Mouse (Mus musculus) kidney, adult 11 months (tissue): ENCODE results near the gene Aph1a.
"Not testable (repeated sequence)": the region's sequence is repeated elsewhere in the genome, so short reads cannot be mapped to it uniquely, and the experiment has no call there.

ENCODE experiments used
- DNase-seq: peaks from one replicate; pipeline ENCODE4 v3.0.0; 2022

Gene Aph1a

DNA sequence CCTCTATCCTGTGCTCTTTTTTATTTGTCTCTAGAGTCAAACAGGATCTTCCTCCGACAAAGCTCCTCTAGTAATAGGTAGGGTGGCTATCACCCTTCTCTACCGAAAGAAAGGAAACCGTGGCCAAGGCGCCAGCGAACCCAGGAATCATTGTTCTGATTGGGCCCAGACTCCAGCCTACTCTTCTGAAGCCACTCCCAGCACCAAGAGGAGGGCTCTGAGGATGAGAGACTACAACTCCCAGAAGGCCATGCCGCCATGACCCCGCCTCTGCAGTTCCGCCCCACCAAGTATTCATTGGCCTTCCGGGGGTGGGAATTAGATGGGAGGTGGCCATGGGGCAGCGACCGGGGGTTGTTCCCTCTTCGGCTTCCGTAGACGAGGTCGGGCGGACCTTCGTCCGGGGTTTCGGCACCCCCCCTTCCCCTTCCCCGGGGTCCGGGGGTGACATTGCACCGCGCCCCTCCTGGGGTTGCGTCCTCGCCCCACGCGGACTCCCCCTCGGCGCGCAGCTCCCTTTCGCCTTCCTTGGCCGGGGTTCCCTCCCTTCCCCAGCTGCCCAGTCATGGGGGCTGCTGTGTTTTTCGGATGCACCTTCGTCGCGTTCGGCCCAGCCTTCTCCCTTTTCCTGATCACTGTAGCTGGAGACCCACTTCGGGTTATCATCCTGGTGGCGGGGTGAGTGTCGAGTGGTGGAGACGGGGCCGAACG, at the start of gene Aph1a:
Gene Aph1a, plus strand, starts transcription at position 364 of the 711 bp plus-strand sequence.
- peak; percentile 98 for DNase-seq

DNA sequence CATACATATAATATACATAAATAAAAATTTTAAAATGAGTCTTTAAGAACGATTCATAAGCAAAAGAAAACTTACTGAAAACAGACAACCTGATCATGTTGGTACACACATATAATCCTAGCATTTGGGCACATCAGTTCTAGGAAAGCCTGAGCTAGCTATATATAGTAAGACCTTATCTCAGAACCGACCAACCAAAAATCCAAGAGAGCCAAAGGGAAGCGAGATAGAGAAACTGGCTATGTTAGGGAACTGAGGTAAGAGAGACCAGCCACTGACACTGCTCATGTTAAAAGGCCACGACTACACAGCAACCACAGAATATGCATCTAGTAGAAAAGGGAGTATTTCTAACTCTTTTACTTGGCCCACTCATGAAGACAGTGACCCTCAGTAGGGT, 43.2 kb upstream of the Aph1a start:
- no peak for DNase-seq

DNA sequence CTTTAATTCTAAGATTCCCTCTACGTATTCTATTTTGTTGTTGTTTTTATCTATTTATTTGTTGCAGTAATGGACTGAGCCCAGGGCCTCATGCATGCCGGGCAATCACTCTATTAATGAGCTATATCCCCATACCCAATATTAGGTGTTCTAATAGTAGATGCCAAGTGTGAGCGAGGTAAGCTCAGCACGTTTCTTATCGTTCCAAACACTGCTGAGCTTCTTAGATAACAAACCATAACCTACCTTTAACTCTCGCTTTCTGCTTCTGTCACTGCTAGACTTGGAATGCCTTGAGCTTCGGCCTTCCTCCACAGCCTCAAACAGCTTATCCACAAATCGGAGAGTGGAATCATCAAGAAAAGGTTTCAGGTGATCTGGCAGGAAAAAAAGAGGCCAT, 42.5 kb upstream of the Aph1a start:
- DNase-seq: no peak

DNA sequence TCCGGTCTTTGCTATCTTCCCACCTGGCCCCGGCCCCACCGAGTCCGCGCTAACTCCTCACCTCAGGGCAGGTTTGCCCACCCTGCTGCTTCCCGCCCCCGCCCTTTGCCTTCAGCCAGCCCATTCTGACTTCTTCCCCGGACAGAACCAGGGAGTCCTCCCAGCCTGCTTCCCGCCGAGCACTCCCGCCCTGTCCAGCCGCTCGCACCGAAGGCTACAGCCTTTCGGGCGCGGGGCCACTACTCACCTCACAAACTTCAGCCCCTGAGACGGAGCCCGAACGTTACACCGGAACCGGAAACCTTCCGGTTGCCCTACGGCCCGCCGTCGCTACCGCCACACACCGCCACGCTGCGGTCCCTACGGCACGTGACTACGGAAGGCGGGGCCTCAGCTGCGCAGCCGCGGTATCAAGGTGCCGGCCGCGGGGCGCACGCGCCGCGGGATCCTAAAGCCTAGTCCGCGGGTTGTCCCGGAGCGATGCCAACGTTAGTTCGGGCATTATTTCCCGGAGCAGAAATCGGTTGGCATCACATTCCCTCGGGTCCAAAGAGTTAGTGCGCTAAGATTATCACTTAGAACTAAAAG, 38.2 kb upstream of the Aph1a start, which contains the start of gene Prpf3:
Gene Prpf3, minus strand, starts transcription at position 384 of the 588 bp plus-strand sequence.
- DNase-seq: peak; percentile 95

DNA sequence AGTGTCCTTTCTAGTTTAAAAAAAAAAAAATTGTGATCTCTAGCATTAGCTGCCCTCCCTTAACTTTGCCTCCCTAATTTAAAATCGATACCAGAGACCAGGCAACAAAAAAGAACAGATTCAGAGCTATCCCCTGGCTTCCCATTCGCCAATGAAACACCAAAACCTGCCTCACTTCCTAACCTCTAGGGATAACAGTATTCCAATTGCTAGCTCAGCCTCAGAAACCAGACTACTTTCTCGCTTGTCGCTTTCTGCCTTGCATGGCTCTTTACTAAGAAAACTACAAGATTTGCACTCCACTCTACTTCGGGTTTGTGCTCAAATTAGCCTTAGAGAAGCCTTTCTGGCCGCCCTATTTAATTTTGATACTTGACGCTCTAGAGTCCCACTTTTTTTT, 37.7 kb upstream of the Aph1a start:
- DNase-seq: no peak

DNA sequence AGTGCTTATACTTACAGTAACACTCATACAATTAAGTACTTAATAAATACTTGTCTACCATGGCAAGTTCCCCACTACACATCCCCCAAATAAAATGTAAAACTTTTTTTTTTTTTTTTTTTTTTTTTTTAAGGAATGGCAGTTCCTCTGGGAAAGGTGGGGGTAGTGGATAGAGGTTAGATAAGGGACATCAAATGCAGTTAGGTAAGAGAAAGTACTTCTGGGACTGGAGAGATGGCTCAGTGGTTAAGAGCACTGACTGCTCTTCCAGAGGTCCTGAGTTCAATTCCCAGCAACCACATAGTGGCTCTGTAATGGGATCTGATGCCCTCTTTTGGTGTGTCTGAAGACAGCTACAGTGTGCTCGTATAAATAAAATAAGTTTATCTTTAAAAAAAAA, 36.7 kb upstream of the Aph1a start:
- DNase-seq: not testable (repeated sequence)

DNA sequence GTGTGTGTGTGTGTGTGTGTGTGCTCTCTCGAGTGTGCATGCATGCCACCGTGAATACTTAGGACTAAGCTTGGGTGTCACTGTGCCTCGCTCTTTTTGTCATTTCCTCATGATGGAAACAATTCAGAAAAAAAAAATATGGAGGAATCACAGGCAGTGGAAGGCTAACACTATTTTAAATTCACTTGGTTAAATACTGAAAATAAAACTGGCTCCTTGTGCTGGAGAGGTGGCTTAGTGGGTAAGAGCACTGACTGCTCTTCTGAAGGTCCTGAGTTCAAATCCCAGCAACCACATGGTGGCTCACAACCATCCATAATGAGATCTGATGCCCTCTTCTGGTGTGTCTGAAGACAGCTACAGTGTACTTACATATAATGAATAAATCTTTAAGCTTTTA, 35.5 kb upstream of the Aph1a start:
- not testable (repeated sequence) for DNase-seq

DNA sequence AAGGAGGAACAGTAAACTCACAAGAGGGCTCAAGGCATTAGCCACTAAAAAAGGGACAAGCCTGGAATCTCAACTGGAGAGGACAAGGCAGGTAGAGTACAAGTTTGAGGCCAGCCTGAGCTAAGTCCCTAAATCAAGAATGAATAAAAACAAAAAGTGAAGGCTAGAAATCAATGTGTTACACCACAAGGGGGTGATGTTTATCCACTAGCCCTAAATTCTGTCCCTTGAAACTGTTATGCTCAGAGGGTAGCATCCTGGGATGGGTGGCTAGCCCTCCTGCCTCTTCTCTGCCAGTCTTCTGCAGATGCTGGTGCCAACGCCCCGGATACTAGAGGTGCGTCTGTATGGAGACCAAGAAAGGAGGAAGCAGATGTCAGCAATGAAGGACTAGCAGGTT, 33.4 kb upstream of the Aph1a start:
- DNase-seq: no peak

DNA sequence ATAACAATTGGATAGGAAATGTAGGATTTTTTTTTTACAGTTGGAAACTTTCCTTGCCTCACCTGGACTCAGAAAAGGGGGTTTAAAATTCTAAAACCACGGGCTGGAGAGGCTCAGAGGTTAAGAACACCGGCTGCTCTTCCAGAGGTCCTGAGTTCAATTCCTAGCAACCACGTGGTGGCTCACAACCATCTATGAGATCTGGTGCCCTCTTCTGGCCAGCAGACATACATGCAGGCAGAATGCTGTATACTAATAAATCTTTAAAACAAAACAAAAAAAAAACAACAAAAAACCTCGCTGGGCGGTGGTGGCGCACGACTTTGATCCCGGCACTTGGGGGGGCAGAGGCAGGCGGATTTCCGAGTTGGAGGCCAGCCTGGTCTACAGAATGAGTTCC, 32.6 kb upstream of the Aph1a start:
- no peak for DNase-seq

DNA sequence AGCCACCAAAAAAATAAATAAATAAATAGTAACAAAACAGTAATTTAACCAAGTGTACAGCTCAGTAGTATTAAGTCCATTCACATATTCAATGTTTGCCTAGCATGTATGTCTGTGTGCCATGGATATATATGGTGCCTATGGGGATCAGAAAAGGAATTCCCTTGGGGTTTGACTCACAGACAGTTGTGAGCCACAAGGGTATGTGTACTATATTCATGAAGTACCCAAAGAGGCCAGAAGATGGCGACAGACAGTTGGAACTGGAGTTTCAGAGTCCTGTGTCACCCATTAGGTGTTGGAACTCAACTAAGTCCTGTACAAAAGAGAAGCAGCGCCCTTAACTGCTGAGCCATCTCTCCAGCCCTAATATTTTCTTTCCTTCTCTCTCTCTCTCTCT, 32.0 kb upstream of the Aph1a start:
- peak; percentile 78 for DNase-seq

DNA sequence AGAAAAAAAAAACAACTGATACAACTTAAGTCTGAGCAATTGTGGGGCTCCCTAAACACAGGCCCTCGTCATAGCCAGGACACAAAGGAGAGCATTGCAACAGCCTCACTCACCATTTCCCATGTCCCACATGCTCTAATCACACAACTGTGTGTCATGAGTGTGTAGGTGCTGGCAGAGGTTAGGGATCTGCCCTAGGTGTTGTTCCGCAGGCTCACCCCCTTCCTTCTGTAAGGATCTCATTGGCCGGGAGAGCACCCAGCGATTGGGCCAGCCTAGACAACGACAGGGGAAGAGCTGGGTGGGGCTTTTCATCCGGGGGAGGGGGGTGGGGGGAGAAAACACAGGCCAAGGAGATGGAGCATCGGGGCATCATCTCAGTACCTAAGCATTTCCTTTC, 30.2 kb upstream of the Aph1a start:
- no peak for DNase-seq

DNA sequence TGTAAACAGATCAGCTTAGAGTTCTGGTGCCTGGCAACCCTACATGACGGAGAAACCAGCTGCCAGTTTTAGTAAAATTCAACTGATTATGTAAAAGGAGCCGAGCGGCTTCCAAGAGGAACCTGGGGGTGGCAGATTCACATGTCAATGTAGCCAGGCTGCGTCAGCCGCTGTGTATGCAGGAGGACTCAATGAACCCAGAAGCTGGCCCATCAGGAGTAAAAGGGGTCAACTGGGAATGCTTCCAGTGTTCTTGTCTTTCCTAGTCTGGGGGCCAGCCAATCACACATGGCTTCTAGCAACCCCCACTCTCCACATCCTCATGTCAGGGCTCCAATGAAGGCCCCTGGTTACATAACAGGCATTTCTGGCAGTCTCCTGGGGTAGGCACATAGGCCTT, 28.7 kb upstream of the Aph1a start:
- peak; percentile 92 for DNase-seq

DNA sequence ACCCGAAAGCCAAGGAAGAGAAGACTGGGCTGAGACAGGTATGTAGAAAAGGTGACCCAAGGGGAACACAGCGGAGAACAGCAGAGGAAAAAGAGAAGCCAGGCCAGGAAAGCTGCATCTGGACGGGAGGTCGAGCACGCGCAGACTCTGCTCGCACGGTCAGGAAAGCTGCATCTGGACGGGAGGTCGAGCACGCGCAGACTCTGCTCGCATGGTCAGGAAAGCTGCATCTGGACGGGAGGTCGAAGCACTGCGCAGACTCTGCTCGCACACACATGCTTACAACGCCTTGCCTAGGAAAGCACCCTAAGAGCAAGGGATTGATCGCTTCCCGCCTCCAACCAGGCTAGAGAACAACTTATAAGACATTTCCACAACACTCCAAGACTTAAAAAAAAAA, 28.2 kb upstream of the Aph1a start:
- no peak for DNase-seq

DNA sequence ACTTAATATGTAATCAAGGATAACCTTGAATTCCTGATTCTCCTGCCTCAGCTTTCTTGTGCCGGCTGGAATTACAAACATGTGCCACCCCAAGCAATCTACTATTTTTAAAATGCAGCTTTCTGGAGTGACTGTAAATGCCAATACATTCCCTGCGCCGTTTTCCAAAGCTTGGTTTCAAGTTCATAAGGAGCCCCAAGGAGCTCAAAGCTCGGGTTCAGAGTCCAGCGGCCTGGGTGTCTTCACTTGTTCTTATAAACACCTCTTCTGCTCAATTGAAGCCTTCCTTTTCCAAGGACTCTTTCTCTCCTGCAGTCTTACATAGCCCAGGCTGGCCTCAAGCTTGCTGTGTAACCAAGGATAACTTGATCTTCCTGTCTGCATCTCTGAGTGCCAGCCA, 27.7 kb upstream of the Aph1a start:
- peak; percentile 74 for DNase-seq

DNA sequence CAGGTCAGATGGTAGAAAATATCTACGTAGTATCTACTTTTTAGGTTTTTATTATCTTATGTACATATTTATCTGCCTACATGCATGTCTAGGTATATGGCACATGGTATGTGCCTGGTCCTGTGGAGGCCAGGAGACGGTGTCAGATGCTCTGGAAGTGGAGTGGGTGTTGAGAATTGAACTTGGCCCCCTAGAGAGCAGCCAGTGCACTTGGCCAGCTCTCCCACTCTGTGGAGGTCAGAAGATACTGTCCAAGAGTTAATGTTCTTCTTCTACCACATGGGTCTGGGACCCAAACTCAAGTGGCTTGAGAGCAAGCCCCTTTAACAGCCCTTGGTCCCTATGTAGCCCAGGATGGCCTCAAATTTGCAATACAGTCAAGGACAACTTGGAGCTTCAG, 26.4 kb upstream of the Aph1a start:
- peak; percentile 40 for DNase-seq

DNA sequence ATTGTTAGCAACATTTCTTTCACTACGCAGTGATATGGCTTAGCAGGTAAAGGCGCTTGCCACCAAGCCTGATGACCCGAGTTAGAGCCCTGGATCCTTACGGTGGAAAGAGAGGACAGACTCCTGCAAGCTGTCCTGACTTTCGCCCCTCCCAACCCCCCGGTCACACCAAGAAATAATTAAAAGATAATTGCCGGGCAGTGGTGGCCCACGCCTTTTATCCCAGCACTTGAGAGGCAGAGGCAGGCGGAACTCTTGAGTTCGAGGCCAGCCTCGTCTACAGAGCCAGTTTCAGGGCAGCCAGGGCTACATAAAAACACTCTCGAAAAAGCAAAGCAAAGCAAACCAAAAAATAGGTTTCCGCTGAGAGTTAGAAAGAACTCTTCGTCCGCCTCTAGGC, 22.8 kb upstream of the Aph1a start:
- DNase-seq: no peak

DNA sequence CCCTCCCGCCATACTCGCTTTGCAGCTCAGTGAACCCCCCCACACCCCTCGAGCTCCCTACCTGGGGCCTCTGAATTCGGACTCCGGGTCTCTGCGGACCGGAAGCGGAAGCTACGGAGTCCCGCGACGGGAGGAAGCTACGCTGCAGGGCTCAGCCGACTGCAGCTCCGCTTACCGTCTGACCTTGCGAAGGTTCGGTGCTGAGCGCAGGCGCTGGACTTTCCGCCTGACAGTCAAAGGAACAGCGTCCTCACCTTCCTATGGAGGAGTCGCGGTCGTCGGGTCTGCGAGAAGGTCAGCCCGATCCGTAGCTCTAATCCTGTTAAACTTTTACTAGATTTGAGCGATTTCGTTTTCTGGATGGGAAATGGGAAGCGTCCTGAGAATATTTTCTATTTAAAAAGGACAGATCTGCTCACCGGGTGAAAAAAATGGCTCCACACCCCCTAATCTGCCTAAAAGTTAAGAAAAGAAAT, 22.3 kb upstream of the Aph1a start, which contains the start of gene Mrps21:
Gene Mrps21, minus strand, starts transcription at position 128 of the 476 bp plus-strand sequence.
- peak; percentile 94 for DNase-seq

DNA sequence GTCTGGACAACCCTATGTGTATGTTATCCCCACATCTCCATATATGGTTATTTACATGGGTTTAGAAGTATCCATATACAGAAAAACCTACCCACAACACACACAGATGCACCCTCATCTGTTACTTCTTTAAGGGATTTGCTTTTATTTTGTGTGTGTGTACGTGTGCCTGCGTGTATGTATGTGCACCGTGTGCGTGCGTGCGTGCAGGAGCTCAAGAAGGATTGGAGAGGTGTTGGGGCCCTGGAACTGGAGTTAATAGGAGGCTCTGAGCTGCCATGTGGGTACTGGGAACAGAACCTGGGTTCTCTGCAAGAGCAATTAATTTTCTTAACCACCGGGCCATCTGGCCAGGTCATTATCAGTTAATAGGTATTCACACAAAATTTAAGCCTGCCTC, 21.7 kb upstream of the Aph1a start:
- DNase-seq: no peak

DNA sequence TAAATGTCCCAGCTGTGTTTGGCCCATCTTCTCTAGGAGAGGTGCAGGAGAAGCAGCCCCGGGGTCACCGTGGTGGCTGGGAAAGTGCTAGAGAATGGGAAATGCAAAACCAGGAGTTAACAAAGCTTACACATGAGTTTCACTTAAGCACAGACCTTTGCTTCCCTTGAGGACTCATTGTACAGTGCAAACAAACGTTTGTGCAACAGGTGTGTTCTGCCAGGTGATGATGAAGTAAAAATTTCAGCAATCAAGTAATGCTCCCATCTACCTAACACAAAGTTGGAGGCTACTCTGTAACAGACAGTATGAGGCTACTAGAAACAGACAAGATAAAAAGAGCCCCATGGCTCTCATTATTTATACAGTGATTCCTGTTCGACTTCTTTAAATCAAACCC, 14.7 kb upstream of the Aph1a start:
- DNase-seq: no peak

DNA sequence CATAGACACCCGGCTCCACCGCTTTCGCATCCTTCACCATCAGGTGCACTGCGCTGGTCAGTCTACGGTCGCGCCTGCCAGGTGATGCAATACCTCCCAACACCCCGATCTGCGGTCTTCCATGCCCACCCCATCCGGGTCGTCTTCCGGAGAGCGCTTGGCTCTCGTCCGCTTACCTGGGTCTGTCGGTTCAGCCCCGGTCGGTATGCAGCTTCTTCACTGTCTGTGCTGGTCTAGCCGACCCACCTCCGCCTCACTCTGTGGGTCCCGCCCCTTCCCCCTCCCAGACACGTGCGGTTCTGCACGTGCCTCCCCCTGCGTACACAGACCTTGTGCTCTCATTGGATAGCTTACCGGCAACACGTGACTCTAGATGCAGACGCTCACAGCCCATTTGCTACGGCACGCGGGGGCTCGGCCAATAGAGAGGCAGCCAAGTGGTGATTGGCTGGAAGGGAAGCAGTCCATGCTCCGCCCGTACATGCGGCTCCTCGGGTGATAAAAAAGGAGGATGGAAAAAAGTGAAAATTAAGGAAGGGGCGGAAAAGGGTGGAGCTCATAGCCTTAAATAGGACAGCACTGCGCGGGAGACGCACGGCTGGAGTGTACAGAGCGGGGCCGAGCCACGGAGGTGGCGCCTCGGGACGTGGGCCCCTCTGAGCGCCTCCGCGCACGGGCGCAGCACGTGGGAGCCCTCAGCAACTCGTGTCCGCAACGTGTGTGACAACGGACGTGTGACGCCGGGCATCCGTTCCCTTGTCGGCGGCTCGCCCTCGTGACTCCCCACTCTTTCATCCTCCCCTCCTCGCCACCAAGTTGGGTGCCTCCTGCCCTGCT, 11.6 kb upstream of the Aph1a start, which contains the start of gene Ciart:
Gene Ciart, minus strand, starts transcription at position 273 of the 837 bp plus-strand sequence.
- peak; percentile 99 for DNase-seq

DNA sequence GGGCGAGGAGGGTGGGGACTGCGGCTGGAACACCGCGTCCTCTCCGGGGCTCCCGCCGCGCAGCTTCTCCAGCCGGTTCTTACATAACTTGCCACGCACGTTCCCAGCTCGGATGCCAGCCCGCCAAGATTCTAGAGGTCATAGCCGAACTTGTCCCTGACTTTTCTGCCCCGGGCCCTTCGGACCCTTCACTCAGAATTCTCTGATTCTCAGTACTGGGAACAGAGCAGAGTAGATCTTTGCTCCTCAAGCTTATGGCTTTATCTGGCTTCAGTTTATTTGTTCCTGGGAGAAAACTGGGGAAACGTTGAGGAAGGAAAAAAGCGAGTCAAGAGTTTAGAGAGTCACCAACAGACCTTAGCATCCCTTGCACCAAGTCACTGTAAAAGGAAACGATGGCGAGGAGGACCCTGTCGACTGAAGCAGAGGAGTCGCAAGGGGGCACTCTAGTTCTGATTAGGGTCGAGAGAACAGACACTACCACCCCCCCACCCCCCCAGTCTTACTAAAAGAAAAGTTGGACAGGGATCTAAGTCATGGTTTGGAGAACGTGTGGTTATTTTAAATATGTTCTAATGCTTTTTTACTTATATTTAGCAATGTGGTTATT, 10.8 kb upstream of the Aph1a start:
- peak; percentile 81 for DNase-seq

DNA sequence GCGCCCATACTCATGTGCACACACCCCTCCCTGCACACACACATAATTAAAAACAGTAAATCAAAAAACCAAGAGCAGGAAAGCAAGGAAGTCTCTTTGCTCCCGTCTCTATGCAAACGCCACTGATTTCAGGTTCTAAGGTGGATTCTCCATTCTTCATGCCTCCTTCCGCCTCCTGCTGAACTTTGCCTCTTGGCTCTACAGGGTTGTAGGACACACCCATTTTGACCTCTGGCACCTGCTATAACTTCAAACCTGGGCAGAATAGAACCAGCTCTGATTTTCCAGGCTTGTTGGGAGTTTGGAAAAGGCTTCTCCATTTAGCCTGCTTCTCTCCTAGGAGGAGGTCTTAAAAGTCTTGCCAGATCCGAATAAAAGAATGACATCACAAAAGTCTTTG, 9.4 kb upstream of the Aph1a start:
- peak; percentile 64 for DNase-seq

DNA sequence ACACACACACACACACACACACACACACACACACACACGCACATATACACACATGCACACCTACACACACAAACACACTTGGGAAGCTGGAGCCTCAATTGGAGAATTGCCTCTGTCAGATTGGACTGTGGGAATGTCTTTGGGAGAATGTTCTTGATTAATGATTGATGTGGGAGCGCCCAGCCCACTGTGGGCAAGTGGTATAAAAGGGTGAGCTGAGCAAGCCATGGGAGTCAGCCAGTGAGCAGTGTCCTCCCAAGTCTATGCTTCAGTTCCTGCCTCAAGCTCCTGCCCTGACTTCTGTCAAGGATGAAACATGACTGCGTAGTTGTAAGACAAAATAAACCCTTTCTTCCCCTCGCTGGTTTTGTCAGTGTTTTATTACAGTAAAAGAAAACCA, 6.2 kb upstream of the Aph1a start:
- peak; percentile 72 for DNase-seq
